Mouse (Mus musculus): ENCODE measurements around the gene Pgs1.

Pgs1 gene

GRCm38 (mm10) chr11:117962228-117963067 is 23.6 kb upstream of the Pgs1 start:
- no peak for DNase-seq (ENCODE audit: extremely low read depth, low read depth, low spot score)

DNA sequence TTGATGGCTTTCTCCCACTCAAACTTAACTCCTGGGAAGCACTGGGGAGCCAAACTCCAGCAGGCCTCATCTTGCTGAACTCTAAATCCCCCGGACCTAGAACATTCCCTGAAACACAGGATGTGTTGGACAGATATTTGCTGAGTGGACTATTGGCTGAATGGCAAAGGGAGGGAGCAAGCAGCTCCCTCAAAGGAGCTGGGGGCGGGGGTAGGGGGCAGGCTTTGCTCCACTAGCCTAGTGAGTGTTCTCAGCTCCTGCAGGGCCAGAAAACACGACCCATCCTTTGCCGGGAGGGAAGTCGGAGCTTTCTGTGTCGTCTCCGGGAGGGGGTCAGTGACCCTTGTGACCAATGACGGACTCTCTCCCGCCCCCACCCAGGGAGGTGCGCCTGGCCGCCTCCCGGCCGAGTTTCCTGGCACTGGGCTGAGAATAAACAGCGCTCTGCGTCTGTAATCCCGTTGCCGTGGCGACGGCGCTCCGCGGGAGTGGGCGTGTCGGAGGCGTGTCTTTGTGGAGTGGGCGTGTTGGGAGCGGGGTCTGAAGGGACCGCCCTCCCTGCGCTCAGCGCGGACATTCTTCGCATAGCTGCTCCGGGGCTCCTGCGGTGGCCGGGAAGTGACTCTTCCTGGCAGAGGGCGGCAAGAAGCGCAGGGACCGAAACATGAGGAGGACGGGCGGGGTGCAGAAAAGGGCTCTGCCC is 22.9 kb upstream of the Pgs1 start:
- no peak for DNase-seq (ENCODE audit: extremely low read depth, low read depth, low spot score)

GRCm38 (mm10) chr11:117963872-117964271 is 22.2 kb upstream of the Pgs1 start:
- DNase-seq (ENCODE audit: extremely low read depth, low read depth, low spot score): no peak

- no peak for DNase-seq (ENCODE audit: extremely low read depth, low read depth, low spot score)
Observed at GRCm38 (mm10) chr11:117964294-117964693, 21.8 kb upstream of the Pgs1 start.

DNA sequence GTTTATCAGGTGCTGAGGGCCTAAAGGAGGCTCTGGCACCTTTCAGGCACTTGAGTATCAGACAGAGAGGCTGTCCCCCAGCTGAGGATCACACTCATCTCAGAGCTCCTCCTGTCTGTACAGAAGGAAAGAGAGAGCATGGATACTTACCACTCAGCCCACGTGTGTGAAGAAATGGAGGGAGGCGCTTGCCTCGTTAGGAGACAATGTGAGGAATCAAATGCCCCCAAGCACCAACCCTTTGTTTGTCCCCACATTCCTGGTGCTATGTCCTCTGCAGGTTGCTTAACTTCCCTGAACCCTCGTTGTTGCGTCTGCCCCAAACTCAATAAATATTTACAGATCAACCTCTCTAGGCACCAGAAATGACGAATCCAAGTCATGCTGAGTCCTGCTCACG is 21.0 kb upstream of the Pgs1 start:
- DNase-seq (ENCODE audit: extremely low read depth, low read depth, low spot score): no peak

DNA sequence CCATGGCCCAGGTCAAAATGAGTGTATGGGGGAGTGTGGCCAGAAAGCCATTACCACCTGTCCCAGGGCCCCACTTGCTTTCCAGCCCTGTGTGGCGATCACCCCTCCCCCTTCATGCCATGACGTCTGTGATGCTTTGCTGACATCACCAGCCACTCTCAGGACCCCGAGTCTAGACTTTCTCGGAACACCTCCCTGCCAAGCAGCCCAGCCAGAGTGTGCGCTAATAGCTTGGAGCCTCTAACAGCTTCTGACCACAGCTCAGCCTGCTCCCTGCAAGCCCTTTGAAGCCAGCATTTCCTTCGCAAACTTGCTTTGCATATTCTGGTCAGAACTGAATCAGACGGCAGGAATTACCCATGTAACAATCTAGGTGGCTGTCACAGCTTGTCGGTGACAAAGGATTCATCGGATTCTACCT is 20.5 kb upstream of the Pgs1 start:
- no peak for DNase-seq (ENCODE audit: extremely low read depth, low read depth, low spot score)

DNA sequence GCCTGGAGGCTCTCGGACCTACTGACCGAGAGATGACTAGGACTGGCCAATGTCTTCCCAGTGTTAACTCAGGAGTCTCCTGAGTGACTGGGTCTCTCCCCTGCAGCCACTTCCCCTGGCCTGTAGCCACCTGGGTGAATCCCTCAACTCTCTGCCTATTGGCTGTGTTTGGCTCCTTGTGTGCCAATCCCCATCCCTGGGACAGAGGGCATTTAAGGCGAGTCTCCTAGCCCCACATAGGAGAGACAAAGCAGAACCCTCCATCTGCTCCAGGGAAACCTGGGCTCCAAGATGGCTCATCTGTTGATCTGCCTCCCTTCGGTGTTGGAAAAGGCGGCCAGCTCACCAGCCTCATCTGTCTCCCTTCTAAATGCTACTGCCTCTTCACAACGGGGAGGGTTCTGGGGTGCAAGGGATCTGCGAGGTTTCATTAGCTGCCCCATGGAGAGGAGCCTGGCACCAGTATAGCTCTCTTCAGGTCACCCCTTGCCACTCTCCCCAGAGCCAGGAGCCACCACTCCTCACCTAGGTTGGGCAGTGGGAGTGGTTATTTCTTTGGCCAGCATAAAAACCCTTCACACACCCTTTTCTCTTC is 19.5 kb upstream of the Pgs1 start:
- DNase-seq (ENCODE audit: extremely low read depth, low read depth, low spot score): no peak

DNA sequence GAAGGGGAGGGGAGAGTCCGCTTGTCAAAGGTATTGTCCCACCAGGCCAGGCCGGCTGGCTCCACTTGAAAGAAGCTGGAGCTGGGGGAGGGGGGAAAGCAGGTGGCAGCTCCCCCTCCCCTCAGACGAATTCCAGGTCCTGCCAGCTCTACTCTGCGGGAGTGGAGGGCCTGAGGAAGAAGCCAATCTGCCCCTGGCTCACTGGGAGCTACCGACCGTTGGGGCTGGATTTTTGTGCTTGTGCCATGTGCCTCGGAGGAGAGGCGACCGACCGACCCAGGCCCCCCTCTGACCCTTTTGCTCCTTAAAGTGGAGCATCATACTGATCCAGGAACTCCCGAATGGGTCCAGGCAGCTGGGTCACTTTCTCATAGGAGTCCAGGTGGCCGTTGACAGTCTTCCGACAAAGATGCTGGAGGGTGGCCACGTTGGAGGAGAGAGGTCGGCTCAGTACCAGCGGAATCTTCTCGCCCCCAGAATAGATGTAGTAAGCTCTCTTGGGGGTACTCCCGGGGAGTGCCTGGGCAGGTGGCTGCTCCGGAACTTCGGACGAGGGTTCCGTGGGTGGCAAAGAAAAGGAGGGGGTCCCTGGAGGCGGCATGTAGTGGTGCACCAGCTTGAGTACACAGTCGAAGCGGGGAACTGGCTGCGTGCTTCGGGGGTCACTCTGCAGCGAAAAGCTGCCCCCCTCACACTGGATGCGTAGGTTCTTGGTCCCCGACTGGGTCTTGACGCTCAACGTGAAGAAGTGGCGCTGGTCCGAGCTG is 18.7 kb upstream of the Pgs1 start:
- no peak for DNase-seq (ENCODE audit: extremely low read depth, low read depth, low spot score)

DNA sequence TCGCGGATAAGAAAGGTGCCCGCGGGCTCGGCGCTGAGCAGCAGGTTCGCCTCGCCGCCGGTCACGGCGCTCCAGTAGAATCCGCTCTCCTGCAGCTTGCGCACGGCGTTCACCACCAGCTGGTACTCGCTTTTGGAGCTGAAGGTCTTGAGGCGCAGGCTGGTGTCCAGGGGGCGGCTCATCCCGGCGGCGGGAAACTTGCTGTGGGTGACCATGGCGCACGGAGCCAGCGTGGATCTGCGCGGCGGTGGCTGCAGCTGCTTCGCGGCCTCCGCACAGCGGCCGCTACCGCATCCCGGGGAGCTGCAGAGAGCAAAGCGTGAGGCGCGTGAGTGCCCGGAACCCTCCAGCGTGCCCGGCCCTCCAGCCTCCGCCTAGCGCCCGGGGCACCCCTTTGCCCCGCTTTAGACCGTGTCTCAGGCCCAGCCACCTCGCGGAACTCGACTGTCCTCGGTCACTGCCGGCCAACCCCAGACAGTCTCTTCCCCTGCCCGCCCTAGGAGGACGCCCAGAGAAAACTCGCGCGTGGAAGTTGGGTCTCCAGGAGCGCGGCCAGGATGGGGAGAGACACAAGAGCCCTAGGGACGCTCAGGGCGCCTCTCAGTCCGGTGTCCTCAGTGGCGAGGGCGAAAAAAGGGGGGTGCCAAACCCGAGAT is 17.9 kb upstream of the Pgs1 start:
- DNase-seq (ENCODE audit: extremely low read depth, low read depth, low spot score): no peak

DNA sequence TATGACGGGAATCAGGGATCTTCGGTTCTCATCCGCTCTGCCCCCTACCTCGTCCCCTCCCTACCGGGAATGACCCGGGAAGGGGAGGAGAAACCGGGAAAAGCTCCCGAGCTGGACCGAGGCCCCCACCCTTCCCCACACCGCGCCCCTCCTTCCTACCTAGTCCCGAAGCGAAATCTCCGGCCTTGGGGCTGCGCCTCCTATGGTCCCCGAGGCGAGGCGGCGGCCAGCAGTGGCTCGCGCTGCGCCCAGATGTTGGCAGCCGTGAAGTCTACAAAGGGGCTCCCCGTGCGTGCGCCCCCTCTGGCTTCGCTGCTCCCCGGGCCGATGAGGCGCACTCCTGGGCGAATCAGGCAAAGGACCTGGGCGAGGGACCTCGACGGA is 17.4 kb upstream of the Pgs1 start:
- DNase-seq (ENCODE audit: extremely low read depth, low read depth, low spot score): no peak

- DNase-seq (ENCODE audit: extremely low read depth, low read depth, low spot score): no peak
Observed at GRCm38 (mm10) chr11:117969100-117969944, 16.8 kb upstream of the Pgs1 start.

GRCm38 (mm10) chr11:117969945-117970872 is 15.9 kb upstream of the Pgs1 start, which contains the start of gene Socs3:
Gene Socs3, minus strand, starts transcription at chr11:117970047.
- no peak for DNase-seq (ENCODE audit: extremely low read depth, low read depth, low spot score)

DNA sequence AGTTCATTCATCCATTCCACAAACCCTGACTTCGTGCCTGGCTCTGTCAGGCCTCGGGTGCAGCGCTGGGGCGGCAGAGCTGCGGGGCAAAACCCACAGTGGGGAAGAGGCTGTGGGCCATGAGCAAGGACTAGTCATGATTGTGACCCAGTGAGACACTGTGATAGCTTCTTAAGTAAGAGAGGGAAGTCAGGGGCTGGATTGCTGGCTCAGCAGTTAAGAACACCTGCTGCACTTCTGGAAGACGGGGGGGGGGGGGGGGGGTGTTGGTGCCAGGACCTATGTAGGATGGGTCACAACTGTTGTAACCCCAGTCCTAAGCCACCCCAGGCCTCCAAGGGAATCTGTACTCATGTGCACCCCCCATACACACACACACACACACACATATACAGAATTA is 15.0 kb upstream of the Pgs1 start:
- DNase-seq (ENCODE audit: extremely low read depth, low read depth, low spot score): no peak

- DNase-seq (ENCODE audit: extremely low read depth, low read depth, low spot score): no peak
Observed at GRCm38 (mm10) chr11:117971646-117972242, 14.3 kb upstream of the Pgs1 start.

- DNase-seq (ENCODE audit: extremely low read depth, low read depth, low spot score): no peak
Observed at GRCm38 (mm10) chr11:117972656-117973558, 13.2 kb upstream of the Pgs1 start.

- no peak for DNase-seq (ENCODE audit: extremely low read depth, low read depth, low spot score)
Observed at GRCm38 (mm10) chr11:117973569-117973968, 12.5 kb upstream of the Pgs1 start.

Data from fat pad, adult 2 months (tissue).